Mouse (Mus musculus) MEL (cell line): ENCODE measurements around the gene Ccdc142.

ENCODE experiments used
- BHLHE40 ChIP-seq: IDR thresholded peaks from 2 replicates; pipeline ENCODE4 v1.6.1; 2012; ENCODE audit warnings: low read depth, mild to moderate bottlenecking, inconsistent platforms, low read length, improper control_type of control experiment, borderline replicate concordance
- CTCF ChIP-seq, 3 experiments: IDR thresholded peaks in 2 of 3; conservative IDR thresholded peaks in 1 of 3; 2 replicates each; pipeline ENCODE4 v1.5.1; 2011 to 2012; ENCODE audit warnings: low read length in 3 of 3, low read depth in 2 of 3, mild to moderate bottlenecking in 2 of 3, improper control_type of control experiment in 1 of 3, inconsistent platforms in 1 of 3, mixed read lengths in 1 of 3, moderate library complexity in 1 of 3; ENCODE audit not compliant: control insufficient read depth in 1 of 3, insufficient read depth in 1 of 3, poor library complexity in 1 of 3, severe bottlenecking in 1 of 3
- GATA1 ChIP-seq: IDR thresholded peaks from 2 replicates; pipeline ENCODE4 v1.6.1; 2011; ENCODE audit warnings: low read depth, low read length, improper control_type of control experiment
- HCFC1 ChIP-seq: IDR thresholded peaks from 2 replicates; pipeline ENCODE4 v1.6.1; 2012; ENCODE audit warnings: low read depth, mild to moderate bottlenecking, inconsistent platforms, low read length, improper control_type of control experiment, moderate library complexity
- JUND ChIP-seq: IDR thresholded peaks from 2 replicates; pipeline ENCODE4 v1.6.1; 2011; ENCODE audit warnings: low read depth, mild to moderate bottlenecking, improper control_type of control experiment, low read length
- MAFK ChIP-seq: IDR thresholded peaks from 2 replicates; pipeline ENCODE4 v1.6.1; 2011; ENCODE audit warnings: low read depth, mild to moderate bottlenecking, low read length, improper control_type of control experiment, borderline replicate concordance
- MAX ChIP-seq: IDR thresholded peaks from 2 replicates; pipeline ENCODE4 v1.6.1; 2011; ENCODE audit warnings: low read length, improper control_type of control experiment
- NELFE ChIP-seq: IDR thresholded peaks from 2 replicates; pipeline ENCODE4 v1.6.1; 2011; ENCODE audit warnings: low read depth, low read length, improper control_type of control experiment
- POLR2A ChIP-seq, 2 experiments: IDR thresholded peaks; 2 replicates each; pipeline ENCODE4 v1.6.1; 2011 to 2012; ENCODE audit warnings: low read length in 2 of 2, mild to moderate bottlenecking in 2 of 2, control low read depth in 1 of 2, improper control_type of control experiment in 1 of 2, low read depth in 1 of 2, moderate library complexity in 1 of 2; ENCODE audit not compliant: control insufficient read depth in 1 of 2, insufficient read depth in 1 of 2, poor library complexity in 1 of 2
- POLR2AphosphoS5 ChIP-seq: IDR thresholded peaks from 2 replicates; pipeline ENCODE4 v1.6.1; 2012; ENCODE audit warnings: low read depth, borderline replicate concordance, mild to moderate bottlenecking, inconsistent platforms, low read length, moderate library complexity, mixed read lengths
- TBP ChIP-seq: IDR thresholded peaks from 2 replicates; pipeline ENCODE4 v1.8.0; 2011; ENCODE audit warnings: low read depth, low read length, improper control_type of control experiment
- TCF12 ChIP-seq: IDR thresholded peaks from 2 replicates; pipeline ENCODE4 v1.6.1; 2014; ENCODE audit warnings: low read depth, mild to moderate bottlenecking, inconsistent platforms, low read length, improper control_type of control experiment, moderate library complexity
- ZKSCAN1 ChIP-seq: IDR thresholded peaks from 2 replicates; pipeline ENCODE4 v1.6.1; 2012; ENCODE audit warnings: low read depth, mild to moderate bottlenecking, inconsistent platforms, low read length, improper control_type of control experiment, moderate library complexity

DNA sequence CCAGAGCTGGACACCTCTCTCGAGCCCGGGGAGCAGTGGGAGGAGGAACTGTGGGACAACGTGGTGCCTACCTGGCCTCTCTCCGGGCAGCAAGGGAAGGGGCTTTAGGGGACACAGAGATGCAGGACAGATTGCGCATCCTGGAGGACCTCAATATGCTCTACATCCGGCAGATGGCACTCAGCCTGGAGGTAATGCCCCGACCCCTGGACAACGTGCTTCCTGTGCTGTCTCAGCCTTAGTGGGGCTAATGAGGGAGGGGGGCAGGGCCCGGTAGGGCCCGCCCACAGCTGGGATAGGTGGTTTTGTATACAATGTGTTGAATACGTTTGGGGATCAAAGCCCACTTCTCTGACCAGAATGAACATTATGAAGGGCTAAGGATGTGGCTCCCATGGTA, 36.7 kb downstream of the Ccdc142 start:
- TF ChIP-seq POLR2A (IDR thresholded peaks at IDR 0.05; ENCODE audit: control insufficient read depth in 1 of 2, insufficient read depth in 1 of 2, low read depth in 1 of 2, low read length in 2 of 2, poor library complexity in 1 of 2) (no peak), CTCF (IDR thresholded peaks at IDR 0.05 in 2 of 3, conservative IDR thresholded peaks at IDR 0.05 in 1 of 3; ENCODE audit: control insufficient read depth in 1 of 3, insufficient read depth in 1 of 3, low read depth in 2 of 3, low read length in 3 of 3, poor library complexity in 1 of 3, severe bottlenecking in 1 of 3) (peak in 2 of 3 experiments; percentile 9 to 32; a peak in 2 of 6 replicates), TCF12 (no peak), MAX (peak; percentile 39; the same call in 1 of the 2 replicates), TBP (no peak), HCFC1 (no peak), ZKSCAN1 (no peak), NELFE (no peak), MAFK (no peak), POLR2AphosphoS5 (no peak), JUND (no peak), BHLHE40 (no peak), GATA1 (no peak)
